Mouse (Mus musculus) testis, adult 2 months (tissue): ENCODE data around the gene Csf3. TPM values are rescaled to one million over a fixed set of nuclear protein-coding genes. Genes with fewer than 3 reads are reported as not detected.

Experiments
- H3K27ac ChIP-seq: fragments of 200-500 bp; 2 replicates; pipeline ENCODE4 v1.5.1; 2012; ENCODE audit warnings: low read depth, low read length; ENCODE audit not compliant: control insufficient read depth, insufficient read depth
- H3K27me3 ChIP-seq: fragments of 200-500 bp; 2 replicates; pipeline ENCODE4 v1.6.1; 2012; ENCODE audit warnings: mild to moderate bottlenecking, low read length, moderate library complexity; ENCODE audit not compliant: control insufficient read depth, insufficient read depth
- H3K36me3 ChIP-seq: fragments of 200-500 bp; 2 replicates; pipeline ENCODE4 v1.6.1; 2012; ENCODE audit warnings: mild to moderate bottlenecking, low read length; ENCODE audit not compliant: control insufficient read depth, insufficient read depth
- H3K4me1 ChIP-seq: fragments of 200-500 bp; 2 replicates; pipeline ENCODE4 v1.6.1; 2012; ENCODE audit warnings: low read length; ENCODE audit not compliant: control insufficient read depth, insufficient read depth
- H3K4me3 ChIP-seq: fragments of 200-500 bp; 2 replicates; pipeline ENCODE4 v1.5.1; 2012; ENCODE audit warnings: low read depth, mild to moderate bottlenecking, low read length, moderate library complexity, mixed read lengths; ENCODE audit not compliant: control insufficient read depth
- CTCF ChIP-seq: fragments of 200-500 bp; IDR thresholded peaks from 2 replicates; pipeline ENCODE4 v1.5.1; 2012; ENCODE audit warnings: low read depth, mild to moderate bottlenecking, inconsistent platforms, low read length, moderate library complexity; ENCODE audit not compliant: control insufficient read depth, insufficient read depth, insufficient replicate concordance
- POLR2A ChIP-seq: fragments of 200-500 bp; IDR thresholded peaks from 2 replicates; pipeline ENCODE4 v1.6.1; 2012; ENCODE audit warnings: low read depth, mild to moderate bottlenecking, inconsistent platforms, low read length, moderate library complexity; ENCODE audit not compliant: control insufficient read depth
- polyA plus RNA-seq: library from polyadenylated mRNA; depleted of rRNA; stranded (reverse); fragments of >200 nt; gene quantifications from 2 replicates; pipeline ENCODE4 v1.2.3, GENCODE M21; 2012

Gene Csf3
- polyA plus RNA-seq, 1 experiment = 0.48 TPM

DNA sequence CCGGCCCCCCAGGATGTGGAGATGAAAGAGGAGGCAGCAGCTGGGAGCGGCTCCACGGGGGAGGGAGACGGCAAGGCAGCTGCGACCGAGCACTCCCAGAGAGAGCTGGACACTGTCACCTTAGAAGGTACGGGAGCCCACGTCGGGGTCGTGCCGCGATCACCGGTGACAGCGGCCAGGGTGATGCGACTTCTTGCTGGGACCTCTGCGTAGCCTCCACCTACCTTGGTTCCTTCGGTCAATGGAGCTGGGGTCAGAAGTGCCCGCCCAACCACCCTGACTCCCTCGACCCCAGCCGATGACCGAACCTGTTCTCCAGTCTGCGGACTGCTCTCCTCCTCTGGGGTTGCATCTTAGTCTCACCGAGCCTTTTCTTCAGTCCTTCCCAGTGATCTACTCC lies 18.3 kb upstream of the Csf3 start:
- peak overlapping the region; percentile 95 for H3K4me3 ChIP-seq
- H3K36me3 ChIP-seq = peaks cover 3% of the 10 kb centered on the region
- H3K27me3 ChIP-seq = no peaks in the 10 kb centered on the region
- peaks cover 2% of the 10 kb centered on the region for H3K4me1 ChIP-seq
- TF ChIP-seq POLR2A = no peak
- no peak for TF ChIP-seq CTCF
- peak overlapping the region; percentile 82 for H3K27ac ChIP-seq

DNA sequence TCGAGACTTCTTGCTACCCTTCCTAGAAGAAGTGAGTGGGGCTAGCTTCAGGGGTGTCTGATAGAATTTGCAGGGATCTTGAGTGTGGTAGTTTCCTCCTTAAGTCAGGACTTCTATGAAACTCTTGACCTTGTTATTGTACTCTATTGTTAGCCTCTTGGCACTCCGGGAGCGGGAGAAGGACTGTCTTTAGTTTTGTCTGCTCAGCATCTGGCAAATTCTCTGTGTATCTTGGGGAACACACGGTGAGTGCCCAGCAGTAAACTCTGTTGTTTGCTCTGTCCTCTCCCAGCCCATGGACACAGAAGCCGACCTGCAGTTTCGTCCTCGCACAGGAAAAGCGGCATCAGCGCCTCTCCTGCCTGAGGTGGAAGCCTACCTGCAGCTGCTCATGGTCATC lies 15.4 kb upstream of the Csf3 start:
- Histone ChIP-seq H3K4me3 (no peak overlapping the region), H3K36me3 (peaks cover 5% of the 10 kb centered on the region), H3K27me3 (no peaks in the 10 kb centered on the region), H3K4me1 (peaks cover 2% of the 10 kb centered on the region), H3K27ac (no peak overlapping the region)
- TF ChIP-seq CTCF = no peak
- TF ChIP-seq POLR2A = no peak

DNA sequence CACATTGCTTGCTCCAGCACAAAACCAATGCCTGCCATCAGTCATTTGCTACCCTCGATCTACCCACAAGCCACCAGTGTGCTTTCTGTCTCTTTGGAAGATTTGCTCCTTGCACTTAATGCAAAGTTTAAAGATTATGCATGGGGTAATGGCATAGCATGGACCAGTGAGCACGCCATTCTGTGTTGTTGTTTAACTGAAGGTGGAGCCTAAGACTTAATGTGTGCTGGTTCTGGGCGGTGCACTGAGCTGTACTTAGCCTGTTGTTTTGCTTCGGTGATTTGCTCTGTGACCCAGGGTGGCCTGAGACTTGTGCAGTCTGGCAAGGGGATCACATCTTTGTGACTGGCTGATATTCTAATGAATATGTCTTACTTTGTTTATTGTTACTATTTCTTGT lies 14.1 kb upstream of the Csf3 start:
- no peak for TF ChIP-seq POLR2A
- no peak for TF ChIP-seq CTCF
- no peaks in the 10 kb centered on the region; the same call in none of the 2 replicates for H3K4me1 ChIP-seq
- H3K36me3 ChIP-seq = peaks cover 7% of the 10 kb centered on the region
- no peak overlapping the region for H3K4me3 ChIP-seq
- H3K27me3 ChIP-seq = no peaks in the 10 kb centered on the region
- no peak overlapping the region for H3K27ac ChIP-seq

DNA sequence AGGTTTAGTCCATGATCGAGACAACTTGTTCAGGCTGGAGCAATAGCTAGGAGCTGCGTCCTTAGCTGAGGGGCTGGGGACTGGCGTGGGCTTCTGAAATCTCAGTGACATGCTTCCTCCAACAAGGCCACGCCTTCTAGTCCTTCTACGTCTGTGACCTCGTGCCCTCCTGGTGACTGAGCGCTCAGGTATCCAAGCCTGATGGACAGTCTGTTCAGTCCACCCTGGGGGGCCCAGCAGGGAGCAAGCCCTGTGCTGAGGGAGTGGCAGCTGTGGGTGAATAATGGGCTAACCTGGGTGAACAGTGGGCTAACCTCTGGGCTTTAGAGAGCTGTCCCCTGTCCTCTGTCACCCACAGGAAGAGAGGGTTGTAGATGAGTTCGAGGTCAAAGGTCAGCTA lies 13.1 kb upstream of the Csf3 start:
- TF ChIP-seq POLR2A (no peak), CTCF (no peak)
- peaks cover 7% of the 10 kb centered on the region for H3K36me3 ChIP-seq
- H3K4me3 ChIP-seq = no peak overlapping the region
- H3K27ac ChIP-seq = no peak overlapping the region
- no peaks in the 10 kb centered on the region for H3K27me3 ChIP-seq
- H3K4me1 ChIP-seq = no peaks in the 10 kb centered on the region; the same call in none of the 2 replicates

DNA sequence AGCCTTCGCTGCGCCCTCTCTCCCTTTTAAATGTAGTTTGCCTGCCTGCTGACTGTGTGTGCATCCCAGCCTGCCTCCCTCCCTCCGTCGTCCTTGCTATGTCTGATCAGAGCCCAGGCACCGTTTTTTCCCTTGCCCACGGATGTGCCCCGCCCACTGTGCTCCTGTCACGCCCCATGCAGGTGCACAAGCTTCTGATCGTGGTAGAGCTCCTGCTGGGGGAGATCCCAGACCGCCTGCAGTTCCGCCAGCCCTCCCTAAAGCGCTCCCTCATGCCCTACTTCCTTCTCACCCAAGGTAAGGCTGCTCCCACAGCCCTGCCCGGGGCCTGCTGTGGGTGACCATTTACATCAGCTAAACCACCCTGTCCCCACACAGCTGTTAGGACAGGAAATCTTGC lies 7.9 kb upstream of the Csf3 start:
- H3K4me1 ChIP-seq = no peaks in the 10 kb centered on the region
- TF ChIP-seq POLR2A (no peak), CTCF (no peak)
- H3K4me3 ChIP-seq = no peak overlapping the region
- H3K27me3 ChIP-seq = no peaks in the 10 kb centered on the region
- H3K36me3 ChIP-seq = peaks cover 2% of the 10 kb centered on the region; the same call in 1 of the 2 replicates
- H3K27ac ChIP-seq = no peak overlapping the region

DNA sequence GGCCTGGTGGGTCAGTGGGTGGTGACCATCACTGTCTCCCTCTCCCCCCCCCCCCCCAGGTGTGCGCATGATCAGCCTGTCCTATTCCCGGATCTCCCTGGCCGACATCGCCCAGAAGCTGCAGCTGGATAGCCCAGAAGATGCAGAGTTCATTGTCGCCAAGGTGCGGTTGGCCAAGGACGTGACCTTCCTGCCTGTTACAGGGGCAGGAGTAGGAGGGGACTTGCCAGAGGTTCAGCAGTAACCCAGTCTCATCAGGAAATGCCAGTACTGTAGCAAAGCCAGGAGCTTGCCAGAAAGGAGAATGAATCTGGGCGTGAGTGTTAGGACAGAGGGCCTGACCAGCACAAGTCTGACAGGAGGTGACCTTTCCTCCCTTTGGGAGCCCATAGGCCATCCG lies 7.3 kb upstream of the Csf3 start:
- no peak for TF ChIP-seq CTCF
- no peak for TF ChIP-seq POLR2A
- Histone ChIP-seq H3K4me3 (no peak overlapping the region), H3K36me3 (peaks cover 2% of the 10 kb centered on the region; the same call in 1 of the 2 replicates), H3K27me3 (no peaks in the 10 kb centered on the region), H3K27ac (no peak overlapping the region), H3K4me1 (no peaks in the 10 kb centered on the region)

DNA sequence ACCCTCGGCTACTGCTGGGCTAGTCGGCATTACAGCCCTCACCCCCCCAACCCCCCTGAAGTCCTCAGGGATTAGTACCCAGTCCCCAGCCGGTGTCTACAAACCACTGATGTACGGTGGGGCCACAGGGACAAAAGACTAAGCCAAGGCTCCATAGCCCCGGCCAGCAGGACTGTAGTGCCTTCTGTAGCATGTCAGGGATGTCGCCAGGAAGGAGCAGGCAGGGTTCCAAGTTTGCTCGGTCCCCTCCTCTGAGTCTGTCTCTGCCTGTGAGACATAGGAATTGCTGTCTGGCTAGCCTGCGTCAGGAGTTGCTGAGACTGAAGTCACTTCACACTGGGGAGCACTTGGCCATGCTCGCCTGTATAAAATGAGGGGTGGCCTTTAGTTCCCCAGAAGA lies 6.8 kb upstream of the Csf3 start:
- Histone ChIP-seq H3K36me3 (peaks cover 2% of the 10 kb centered on the region; the same call in 1 of the 2 replicates), H3K27ac (no peak overlapping the region), H3K4me3 (no peak overlapping the region), H3K27me3 (no peaks in the 10 kb centered on the region), H3K4me1 (no peaks in the 10 kb centered on the region)
- no peak for TF ChIP-seq CTCF
- no peak for TF ChIP-seq POLR2A

DNA sequence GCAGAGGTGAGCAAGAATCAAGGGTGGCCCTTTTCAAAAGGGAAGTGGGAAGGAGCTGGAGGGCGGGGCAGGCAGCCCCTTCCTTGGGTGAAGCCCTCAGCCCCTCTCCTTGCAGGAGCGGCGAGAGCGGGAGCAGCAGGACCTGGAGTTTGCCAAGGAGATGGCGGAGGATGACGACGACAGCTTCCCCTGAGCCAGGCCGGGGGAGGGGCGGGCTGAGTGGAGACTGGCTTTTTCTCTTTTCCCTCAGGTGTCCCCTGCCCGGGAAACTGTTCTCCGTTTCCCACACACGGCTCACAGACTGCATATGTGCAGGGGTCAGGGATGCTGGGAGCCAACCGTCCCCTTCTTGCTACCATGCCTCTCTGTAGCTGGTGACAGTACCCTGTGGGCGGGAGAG lies 5.7 kb upstream of the Csf3 start:
- H3K4me1 ChIP-seq = no peaks in the 10 kb centered on the region
- H3K36me3 ChIP-seq = peaks cover 2% of the 10 kb centered on the region; the same call in 1 of the 2 replicates
- TF ChIP-seq CTCF (no peak), POLR2A (no peak)
- no peak overlapping the region for H3K4me3 ChIP-seq
- no peaks in the 10 kb centered on the region for H3K27me3 ChIP-seq
- H3K27ac ChIP-seq = no peak overlapping the region
